Mouse (Mus musculus): ENCODE data around the gene Golm1.

DNA sequence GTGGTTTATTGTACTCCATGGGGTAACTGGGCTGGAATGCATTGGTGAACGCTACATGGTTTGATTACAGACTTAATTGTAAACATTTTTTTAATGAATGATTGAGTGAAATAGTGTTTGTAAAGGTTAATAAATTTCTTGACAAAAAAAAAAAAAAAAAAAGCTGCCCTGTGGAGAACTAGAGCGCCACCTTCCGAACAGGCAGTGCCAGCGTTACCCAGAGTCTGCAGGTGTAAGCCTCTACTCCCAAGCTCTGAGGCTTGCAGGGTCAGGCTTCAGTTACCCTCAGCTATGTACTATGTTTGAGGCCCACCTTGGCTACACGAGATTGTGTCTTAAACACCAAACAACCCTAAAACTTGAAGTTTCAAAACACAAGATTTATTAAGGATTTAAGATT is 41.0 kb downstream of the Golm1 start:
- TF ChIP-seq POLR2A (IDR thresholded peaks at IDR 0.05; ENCODE audit: borderline replicate concordance, insufficient read depth, low read length) (no peak), CTCF (IDR thresholded peaks at IDR 0.05; ENCODE audit: borderline replicate concordance, insufficient read depth, low read depth, low read length) (no peak)

All from cerebellum, adult 2 months (tissue).